In genomic region chr6:52957730-52958129, GRCm38 (mm10) we compare ENCODE assay signal across 9 mouse cellular contexts.
DNase-seq lines count a peak whose midpoint lies in the region; TF ChIP-seq lines count a peak whose summit lies in the region.
"Had no signal": no experiment of that assay in that cellular context is flagged by ENCODE, and none has a peak within 500 bp of the region (broad histone marks: within the 10 kb centered on the region; RNA-seq: fewer than 3 reads in every experiment).

No protein-coding gene starts in this region.

- TF ChIP-seq CTCF in cerebellum, adult 2 months (IDR thresholded peaks at IDR 0.05; ENCODE audit: borderline replicate concordance, insufficient read depth, low read depth, low read length): peak; percentile 92

- no peaks in the 10 kb centered on the region for H3K27me3 ChIP-seq in cerebellum, adult 2 months (ENCODE audit: control insufficient read depth, insufficient read depth, low read length)
- no peaks in the 10 kb centered on the region for H3K27me3 ChIP-seq in splenic B cell, adult 2 months (ENCODE audit: control insufficient read depth, insufficient read depth, low read length, poor library complexity, severe bottlenecking)
- H3K27me3 ChIP-seq: limb, embryonic 15.5 days had no signal

- intact Hi-C loops in heart, postnatal 25 days (cut with DNase I): loop anchor here (1.0 kb wide), 1 partner anchor 12 kb away; no protein-coding TSS in a partner anchor

- peaks cover 14% of the 10 kb centered on the region for H3K4me1 ChIP-seq in cerebellum, adult 2 months (ENCODE audit: control insufficient read depth, insufficient read depth, low read length)

- DNase-seq in heart, adult 18-20 months: peak; percentile 60 to 85
- DNase-seq in heart, postnatal 25 days (ENCODE audit: low spot score): no peak
- DNase-seq in MN1 (ENCODE audit: low spot score): peak; percentile 6
- DNase-seq in cerebellum, adult 2 months: peak; percentile 82 to 90
- peak; percentile 44 for DNase-seq in gastrocnemius, postnatal 25 days
- peak; percentile 44 to 58 for DNase-seq in layer of hippocampus, postnatal 36 days
- peak; percentile 75 for DNase-seq in mesoderm, embryonic 11.5 days (ENCODE audit: low read depth, low spot score)
- DNase-seq in splenic B cell, adult 2 months (ENCODE audit: low read depth, low spot score): peak; percentile 70

- WGBS in cerebellum, adult 2 months: 12% methylated on average over 4 of the region's 4 CpGs

- H3K36me3 ChIP-seq in splenic B cell, adult 2 months (ENCODE audit: control insufficient read depth, insufficient read depth, low read length, poor library complexity, severe bottlenecking): no peaks in the 10 kb centered on the region
- H3K36me3 ChIP-seq: limb, embryonic 15.5 days had no signal

- no peak overlapping the region for H3K4me3 ChIP-seq in cerebellum, adult 2 months (replicated peaks; ENCODE audit: insufficient read depth, low read depth, low read length)
- H3K4me3 ChIP-seq: limb, embryonic 15.5 days had no signal

- TF ChIP-seq POLR2A in cerebellum, adult 2 months (IDR thresholded peaks at IDR 0.05; ENCODE audit: borderline replicate concordance, insufficient read depth, low read length): no peak

- H3K27ac ChIP-seq in cerebellum, adult 2 months (ENCODE audit: insufficient read depth, low read length): no peak overlapping the region
- H3K27ac ChIP-seq: limb, embryonic 15.5 days had no signal
